Mouse (Mus musculus) kidney, embryonic 15.5 days (tissue): Measurements from ENCODE around the gene Clec18a. TPM values are rescaled to one million over a fixed set of nuclear protein-coding genes. Genes with fewer than 3 reads are reported as not detected.
"Not testable (repeated sequence)": the region's sequence is repeated elsewhere in the genome, so short reads cannot be mapped to it uniquely, and the experiment has no call there.

Source experiments
- ATAC-seq: fragments of 200-750 bp; cut with Nextera tagmentation; replicated peaks from 2 replicates; pipeline ENCODE4 v1.8.0; 2017; ENCODE audit warnings: moderate TSS enrichment; ENCODE audit not compliant: low FRiP score
- H3K27ac ChIP-seq: fragments of 300-500 bp; sonication (generic); 2 replicates; pipeline ENCODE4 v1.5.1; 2015; ENCODE audit warnings: mild to moderate bottlenecking, inconsistent platforms
- H3K27me3 ChIP-seq: fragments of 300-500 bp; sonication (generic); 2 replicates; pipeline ENCODE4 v1.6.1; 2015; ENCODE audit warnings: inconsistent platforms
- H3K36me3 ChIP-seq: fragments of 300-500 bp; sonication (generic); 2 replicates; pipeline ENCODE4 v1.6.1; 2015; ENCODE audit warnings: inconsistent platforms
- H3K4me1 ChIP-seq: fragments of 300-500 bp; sonication (generic); 2 replicates; pipeline ENCODE4 v1.6.1; 2015; ENCODE audit warnings: inconsistent platforms
- H3K4me2 ChIP-seq: fragments of 300-500 bp; sonication (generic); 2 replicates; pipeline ENCODE4 v1.6.1; 2015; ENCODE audit warnings: moderate library complexity, mild to moderate bottlenecking, inconsistent platforms
- H3K4me3 ChIP-seq: fragments of 300-500 bp; sonication (generic); replicated peaks from 2 replicates; pipeline ENCODE4 v1.5.1; 2015; ENCODE audit warnings: mild to moderate bottlenecking, inconsistent platforms
- H3K9ac ChIP-seq: fragments of 300-500 bp; sonication (generic); 2 replicates; pipeline ENCODE4 v1.6.1; 2015; ENCODE audit warnings: mild to moderate bottlenecking, inconsistent platforms
- H3K9me3 ChIP-seq: fragments of 300-500 bp; sonication (generic); replicated peaks from 2 replicates; pipeline ENCODE4 v1.6.1; 2016; ENCODE audit warnings: inconsistent platforms
- WGBS: fragments of 180-500 bp; shearing (Covaris S2); methylation state at CpG from one replicate; pipeline ENCODE4 v1.1.7; 2015; ENCODE audit warnings: mixed read lengths; 5-methylcytosine and 5-hydroxymethylcytosine counted together
- microRNA-seq: library from miRNA; unstranded; fragments of <30 nt; microRNA quantifications from one replicate; pipeline ENCODE4, GENCODE M21; 2016
- polyA plus RNA-seq: library from polyadenylated mRNA; unstranded; fragments of >200 nt; fragmentation: Nextera tagmentation; extraction: Ambion mirVana; gene quantifications from 2 replicates; pipeline ENCODE4 v1.2.1, GENCODE M21; 2015

Gene Clec18a
- polyA plus RNA-seq, 1 experiment from 2014 or later = 75.0 TPM

GRCm38 (mm10) chr8:111030045-111030444 is 62.2 kb downstream of the Clec18a start:
- Histone ChIP-seq H3K9ac (no peak overlapping the region), H3K27me3 (0 out of 2 replicates have a peak, but pooled peaks cover 11% of the 10 kb centered on the region), H3K36me3 (no peaks in the 10 kb centered on the region), H3K4me1 (peaks cover 16% of the 10 kb centered on the region), H3K4me2 (no peak overlapping the region), H3K9me3 (no peaks in the 10 kb centered on the region), H3K4me3 (no peak overlapping the region), H3K27ac (no peak overlapping the region)
- ATAC-seq = no peak
- 80% methylated on average over 6 of the region's 6 CpGs for WGBS

GRCm38 (mm10) chr8:111029589-111029988 is 62.6 kb downstream of the Clec18a start:
- Histone ChIP-seq H3K27ac (no peak overlapping the region), H3K27me3 (0 out of 2 replicates have a peak, but pooled peaks cover 11% of the 10 kb centered on the region), H3K36me3 (no peaks in the 10 kb centered on the region), H3K9ac (no peak overlapping the region), H3K4me3 (no peak overlapping the region), H3K9me3 (no peaks in the 10 kb centered on the region), H3K4me1 (peaks cover 11% of the 10 kb centered on the region; the same call in 1 of the 2 replicates), H3K4me2 (no peak overlapping the region)
- ATAC-seq = no peak
- 53% methylated on average over 4 of the region's 4 CpGs for WGBS

- peak overlapping the region; percentile 88 for H3K27ac ChIP-seq
- H3K4me3 ChIP-seq = peak overlapping the region; percentile 78
- peak overlapping the region; percentile 86 for H3K9ac ChIP-seq
- H3K27me3 ChIP-seq = 0 out of 2 replicates have a peak, but pooled peaks cover 11% of the 10 kb centered on the region
- WGBS = under 1% methylated on average over 31 of the region's 31 CpGs
- H3K4me1 ChIP-seq = 0 out of 2 replicates have a peak, but pooled peaks cover 3% of the 10 kb centered on the region
- ATAC-seq = peak; percentile 95
- no peaks in the 10 kb centered on the region for H3K36me3 ChIP-seq
- peak overlapping the region; percentile 81 for H3K4me2 ChIP-seq
- no peaks in the 10 kb centered on the region for H3K9me3 ChIP-seq
Observed at GRCm38 (mm10) chr8:111027391-111027937, 64.8 kb downstream of the Clec18a start.

- H3K4me3 ChIP-seq, H3K36me3 ChIP-seq, H3K27me3 ChIP-seq, H3K4me1 ChIP-seq, H3K27ac ChIP-seq, H3K4me2 ChIP-seq, ATAC-seq, H3K9ac ChIP-seq, H3K9me3 ChIP-seq: not testable (repeated sequence)
- 86% methylated on average over 2 of the region's 2 CpGs for WGBS
Observed at GRCm38 (mm10) chr8:111026609-111027008, 65.6 kb downstream of the Clec18a start.

GRCm38 (mm10) chr8:111010230-111010991 is 81.8 kb downstream of the Clec18a start:
- H3K36me3 ChIP-seq = peaks cover 53% of the 10 kb centered on the region
- not testable (repeated sequence) for H3K27me3 ChIP-seq, H3K4me2 ChIP-seq, H3K27ac ChIP-seq, ATAC-seq, H3K9ac ChIP-seq, H3K4me1 ChIP-seq, H3K4me3 ChIP-seq, H3K9me3 ChIP-seq
- 93% methylated on average over 9 of the region's 10 CpGs for WGBS

Small RNA genes within 50 kb of the gene (microRNA-seq; reads per million reads assigned to microRNA genes)
- gene Gm24103 = not detected
- 0.44 reads per million for gene Mir3473d

Other genes starting within 250 kb of the Clec18a start
- gene Cog4, start 245.8 kb downstream of the Clec18a start, polyA plus RNA-seq = 77.1 and 77.3 TPM in 2 replicates
- gene Sf3b3, start 245.6 kb downstream of the Clec18a start, polyA plus RNA-seq = 161 and 167 TPM in 2 replicates
- 12.0 and 13.3 TPM in 2 replicates for gene Fuk, start 189.9 kb downstream of the Clec18a start, polyA plus RNA-seq
- 25.2 and 27.4 TPM in 2 replicates for gene St3gal2, start 172.5 kb downstream of the Clec18a start, polyA plus RNA-seq
- gene Ddx19a, start 94.6 kb downstream of the Clec18a start, polyA plus RNA-seq = 14.5 and 15.5 TPM in 2 replicates
- gene Ddx19b, start 60.7 kb downstream of the Clec18a start, polyA plus RNA-seq = 5.8 and 6.0 TPM in 2 replicates
- gene Aars, start 59.3 kb downstream of the Clec18a start, polyA plus RNA-seq = 60.8 and 61.4 TPM in 2 replicates
- 24.0 and 24.3 TPM in 2 replicates for gene Exosc6, start 36.1 kb downstream of the Clec18a start, polyA plus RNA-seq
- gene Pdpr, start 2.2 kb upstream of the Clec18a start, polyA plus RNA-seq = 10.8 and 10.9 TPM in 2 replicates
- gene Glg1, start 166.8 kb upstream of the Clec18a start, polyA plus RNA-seq = 76.0 and 78.0 TPM in 2 replicates
- 69.1 and 72.4 TPM in 2 replicates for gene Rfwd3, start 207.8 kb upstream of the Clec18a start, polyA plus RNA-seq
- gene Mlkl, start 245.8 kb upstream of the Clec18a start, polyA plus RNA-seq = 1.8 and 2.2 TPM in 2 replicates